Mouse (Mus musculus) bone marrow macrophage, adult 2 months (primary cell): ENCODE results near the gene Eef1a1. TPM values are rescaled to one million over a fixed set of nuclear protein-coding genes. Genes with fewer than 3 reads are reported as not detected.

Experiments used
- H3K27ac ChIP-seq: 2 replicates; pipeline ENCODE4 v1.5.1; 2012; ENCODE audit warnings: low read depth, low read length; ENCODE audit not compliant: insufficient read depth
- H3K4me1 ChIP-seq: 2 replicates; pipeline ENCODE4 v1.6.1; 2012; ENCODE audit warnings: low read length; ENCODE audit not compliant: control insufficient read depth, insufficient read depth
- H3K4me3 ChIP-seq: 2 replicates; pipeline ENCODE4 v1.5.1; 2012; ENCODE audit warnings: mild to moderate bottlenecking, low read length, moderate library complexity; ENCODE audit not compliant: insufficient read depth
- CTCF ChIP-seq: IDR thresholded peaks from 2 replicates; pipeline ENCODE4 v1.5.1; 2012; ENCODE audit warnings: low read depth, mild to moderate bottlenecking, low read length, moderate library complexity
- POLR2A ChIP-seq: IDR thresholded peaks from 2 replicates; pipeline ENCODE4 v1.6.1; 2012; ENCODE audit warnings: mild to moderate bottlenecking, low read depth, low read length, borderline replicate concordance
- polyA plus RNA-seq: library from polyadenylated mRNA; stranded (reverse); fragments of >200 nt; gene quantifications from 2 replicates; pipeline ENCODE4 v1.2.4, GENCODE M21; 2012; ENCODE audit not compliant: missing spikeins, insufficient read depth, insufficient read length

Gene Eef1a1
- polyA plus RNA-seq, 1 experiment: 6,850 TPM

DNA sequence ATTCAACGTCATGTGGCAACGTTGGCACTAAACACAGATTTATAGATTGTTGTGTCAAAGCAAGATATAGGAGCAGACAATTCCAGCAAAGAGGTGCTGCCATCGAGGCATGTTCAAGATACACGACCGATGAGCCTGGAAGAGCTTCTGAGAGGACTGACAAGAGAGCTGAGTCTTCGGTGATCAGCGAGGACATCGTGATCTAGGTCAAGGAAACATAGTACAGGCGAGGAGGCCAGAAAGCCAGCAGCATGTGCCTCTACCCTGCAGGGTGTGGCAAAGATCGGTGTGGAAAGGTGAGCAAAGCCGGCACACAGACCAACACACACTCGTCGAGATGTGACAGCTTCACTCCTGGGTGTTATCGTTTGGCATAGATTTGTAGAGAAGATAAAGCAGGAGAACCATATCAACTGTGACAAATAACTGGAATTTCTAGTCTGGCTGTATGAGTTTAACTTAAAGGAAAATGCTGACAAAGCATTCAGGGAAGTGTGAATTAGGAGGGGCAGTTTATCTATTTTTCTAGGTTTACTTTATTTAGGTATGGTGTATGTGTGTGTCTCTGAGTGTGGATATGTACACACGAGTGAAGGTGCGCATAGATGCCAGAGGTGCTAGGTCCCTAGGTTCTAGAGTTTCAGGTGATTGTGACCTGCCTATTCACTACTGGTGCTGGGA, 19.3 kb upstream of the Eef1a1 start:
- TF ChIP-seq CTCF: no peak
- TF ChIP-seq POLR2A: no peak
- Histone ChIP-seq H3K4me3 (no peak overlapping the region), H3K27ac (no peak overlapping the region), H3K4me1 (peaks cover 28% of the 10 kb centered on the region)

DNA sequence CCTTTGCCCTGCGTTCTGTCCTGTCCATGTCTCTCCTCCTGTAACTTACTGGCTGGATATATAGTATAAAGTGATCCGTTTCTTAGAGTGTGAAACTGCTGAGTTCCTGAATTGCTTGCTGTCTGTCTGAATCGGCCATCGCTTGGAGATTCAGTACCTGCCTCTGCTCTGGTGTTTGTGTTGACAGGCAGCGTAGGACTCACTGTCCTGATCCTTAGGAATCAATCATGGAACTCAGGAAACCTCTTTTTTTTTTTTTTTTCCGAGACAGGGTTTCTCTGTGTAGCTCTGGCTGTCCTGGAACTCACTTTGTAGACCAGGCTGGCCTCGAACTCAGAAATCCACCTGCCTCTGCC, 17.7 kb upstream of the Eef1a1 start:
- Histone ChIP-seq H3K4me3 (no peak overlapping the region), H3K4me1 (peaks cover 41% of the 10 kb centered on the region), H3K27ac (no peak overlapping the region)
- TF ChIP-seq CTCF (no peak), POLR2A (no peak)

DNA sequence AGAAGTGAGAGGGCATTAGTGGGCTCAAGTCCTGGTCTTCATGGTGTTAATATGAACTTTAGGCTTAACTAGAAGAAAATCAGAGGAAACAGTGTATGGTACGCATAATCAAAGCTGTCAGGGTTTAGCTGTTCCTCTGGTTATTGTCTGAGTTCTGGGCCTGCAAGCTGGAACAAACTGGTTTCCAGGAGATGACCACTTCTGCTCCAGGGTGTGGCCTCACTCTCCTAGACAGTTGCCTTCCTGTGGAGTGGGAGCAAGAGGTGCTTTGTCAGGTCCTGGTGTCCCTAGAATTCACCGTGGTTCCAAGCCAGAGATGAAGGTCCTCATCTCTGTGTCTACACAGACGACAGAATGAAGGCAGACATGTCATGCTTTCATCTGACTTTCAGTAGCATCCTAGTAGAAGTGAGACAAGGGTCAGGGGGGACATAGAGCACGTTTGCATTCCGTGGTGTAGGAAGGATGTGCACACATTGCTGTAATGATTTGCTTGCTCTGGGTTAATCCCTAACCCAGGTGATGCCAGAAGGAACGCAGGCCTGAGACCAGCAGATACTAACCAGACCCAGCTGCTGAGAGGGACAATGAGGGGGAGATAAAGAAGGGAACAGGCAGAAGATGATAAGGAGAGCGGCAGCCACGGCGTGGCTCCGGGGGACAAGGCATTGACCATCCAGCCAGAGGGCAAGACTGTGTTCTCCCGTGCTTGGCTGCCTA, 17.2 kb upstream of the Eef1a1 start:
- Histone ChIP-seq H3K4me1 (peaks cover 43% of the 10 kb centered on the region), H3K4me3 (no peak overlapping the region), H3K27ac (no peak overlapping the region)
- TF ChIP-seq CTCF: no peak
- no peak for TF ChIP-seq POLR2A

DNA sequence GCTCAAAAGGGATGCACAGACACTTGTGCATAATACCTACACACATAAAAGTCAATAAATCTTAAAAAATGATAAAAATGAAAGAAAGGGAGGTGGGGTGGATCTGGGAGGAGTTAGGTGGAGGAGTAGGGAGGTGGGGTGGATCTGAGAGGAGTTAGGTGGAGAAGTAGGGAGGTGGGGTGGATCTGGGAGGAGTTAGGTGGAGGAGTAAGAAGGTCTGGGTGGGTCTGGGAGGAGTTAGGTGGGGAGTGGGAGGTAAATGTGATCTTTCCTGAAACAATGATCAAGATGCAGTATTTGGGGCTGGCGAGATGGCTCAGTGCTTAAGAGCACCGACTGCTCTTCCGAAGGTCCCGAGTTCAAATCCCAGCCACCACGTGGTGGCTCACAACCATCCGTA, 16.3 kb upstream of the Eef1a1 start:
- Histone ChIP-seq H3K4me1 (peaks cover 45% of the 10 kb centered on the region), H3K4me3 (no peak overlapping the region), H3K27ac (no peak overlapping the region)
- TF ChIP-seq CTCF: no peak
- TF ChIP-seq POLR2A: no peak

DNA sequence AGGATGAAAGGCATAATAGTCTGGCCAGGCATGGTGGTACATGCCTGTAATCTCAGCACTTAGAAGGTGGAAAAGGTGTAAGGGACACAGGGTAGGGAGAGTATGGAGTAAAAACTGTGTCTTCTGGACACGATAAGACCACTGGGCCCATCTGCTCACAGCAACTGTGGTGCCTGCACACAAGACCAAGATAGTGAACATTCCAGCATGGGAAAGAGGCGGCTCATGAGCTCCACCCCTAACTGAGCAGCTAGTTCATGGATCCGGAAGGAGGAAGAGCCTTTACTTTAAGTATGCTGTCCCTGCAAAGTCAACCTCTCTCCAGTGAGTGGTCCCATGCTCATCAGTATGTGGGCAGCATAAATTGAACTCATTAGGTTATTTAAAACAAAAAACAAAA, 15.7 kb upstream of the Eef1a1 start:
- no peak for TF ChIP-seq POLR2A
- TF ChIP-seq CTCF: no peak
- Histone ChIP-seq H3K4me1 (peaks cover 45% of the 10 kb centered on the region), H3K4me3 (no peak overlapping the region), H3K27ac (no peak overlapping the region)

DNA sequence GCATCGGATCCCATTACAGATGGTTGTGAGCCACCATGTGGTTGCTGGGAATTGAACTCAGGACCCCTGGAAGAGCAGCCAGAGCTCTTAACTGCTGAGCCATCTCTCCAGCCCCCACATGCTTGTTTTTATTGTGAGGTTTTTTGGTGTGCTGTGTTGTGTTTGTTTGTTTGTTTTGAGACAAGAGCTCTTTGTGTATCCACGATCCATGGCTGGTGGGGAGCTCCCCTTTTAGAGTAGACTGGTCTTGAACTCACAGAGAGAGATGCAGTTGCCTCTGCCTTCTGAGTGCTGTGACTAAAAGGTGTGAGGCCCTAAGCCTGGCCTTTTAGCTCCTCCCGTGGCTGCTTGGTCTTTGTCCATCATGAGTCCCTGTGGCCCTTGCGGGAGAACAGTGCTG, 15.2 kb upstream of the Eef1a1 start:
- Histone ChIP-seq H3K4me1 (peaks cover 45% of the 10 kb centered on the region), H3K27ac (no peak overlapping the region), H3K4me3 (no peak overlapping the region)
- TF ChIP-seq CTCF: no peak

GRCm38 (mm10) chr9:78503223-78504079, 14.5 kb upstream of the Eef1a1 start:
- TF ChIP-seq POLR2A (no peak), CTCF (no peak)
- peak overlapping the region; percentile 46 for H3K27ac ChIP-seq
- H3K4me1 ChIP-seq: peaks cover 45% of the 10 kb centered on the region
- no peak overlapping the region for H3K4me3 ChIP-seq

GRCm38 (mm10) chr9:78501284-78501683, 12.3 kb upstream of the Eef1a1 start:
- Histone ChIP-seq H3K4me1 (peaks cover 36% of the 10 kb centered on the region), H3K4me3 (no peak overlapping the region), H3K27ac (no peak overlapping the region)
- TF ChIP-seq POLR2A (no peak), CTCF (no peak; the same call in 1 of the 2 replicates)

GRCm38 (mm10) chr9:78500386-78500785, 11.4 kb upstream of the Eef1a1 start:
- no peak overlapping the region for H3K4me3 ChIP-seq
- TF ChIP-seq CTCF: no peak
- H3K27ac ChIP-seq: no peak overlapping the region
- H3K4me1 ChIP-seq: peaks cover 37% of the 10 kb centered on the region

GRCm38 (mm10) chr9:78493171-78493570, 4.2 kb upstream of the Eef1a1 start:
- Histone ChIP-seq H3K4me1 (peaks cover 6% of the 10 kb centered on the region), H3K27ac (no peak overlapping the region)

More at GRCm38 (mm10) chr9:78493171-78493570, 4.2 kb upstream of the Eef1a1 start:
- no peak overlapping the region for H3K4me3 ChIP-seq
- no peak for TF ChIP-seq POLR2A
- no peak for TF ChIP-seq CTCF
